Mouse (Mus musculus) ZHBTc4 (cell line): ENCODE results near the gene Fnbp1.

Experiments
- DNase-seq: peaks from one replicate; pipeline ENCODE4 v3.0.0-alpha.2; 2011; ENCODE audit warnings: low read depth, low spot score

Fnbp1 gene

GRCm38 (mm10) chr2:31151892-31152812 lies 10.3 kb upstream of the Fnbp1 start, which contains the start of gene Gpr107:
Gene Gpr107, plus strand, starts transcription at chr2:31152316.
- peak; percentile 92 for DNase-seq

- peak; percentile 80 for DNase-seq
These were observed 9.0 kb upstream of the Fnbp1 start for GRCm38 (mm10) chr2:31150762-31151161.

GRCm38 (mm10) chr2:31147054-31147453 lies 5.2 kb upstream of the Fnbp1 start:
- DNase-seq, result no peak

GRCm38 (mm10) chr2:31144901-31145300 lies 3.1 kb upstream of the Fnbp1 start:
- no peak for DNase-seq

- no peak for DNase-seq
These were observed 2.2 kb upstream of the Fnbp1 start for GRCm38 (mm10) chr2:31143768-31144695.

GRCm38 (mm10) chr2:31143326-31143725 lies 1.5 kb upstream of the Fnbp1 start:
- DNase-seq, result peak; percentile 23

- no peak for DNase-seq
These were observed 697 bp upstream of the Fnbp1 start for GRCm38 (mm10) chr2:31142505-31142904.

- peak; percentile 51 for DNase-seq
These were observed 538 bp downstream of the Fnbp1 start for GRCm38 (mm10) chr2:31141074-31141866.

- DNase-seq, result no peak
These were observed 1.1 kb downstream of the Fnbp1 start for GRCm38 (mm10) chr2:31140772-31141073.

GRCm38 (mm10) chr2:31139991-31140771 lies 1.6 kb downstream of the Fnbp1 start:
- DNase-seq, result no peak

GRCm38 (mm10) chr2:31139174-31139632 lies 2.6 kb downstream of the Fnbp1 start:
- DNase-seq, result no peak

GRCm38 (mm10) chr2:31137018-31137590 lies 4.7 kb downstream of the Fnbp1 start:
- no peak for DNase-seq

- DNase-seq, result no peak
These were observed 5.5 kb downstream of the Fnbp1 start for GRCm38 (mm10) chr2:31136338-31136737.

GRCm38 (mm10) chr2:31135512-31135931 lies 6.3 kb downstream of the Fnbp1 start:
- DNase-seq, result peak; percentile 68

- DNase-seq, result no peak
These were observed 7.8 kb downstream of the Fnbp1 start for GRCm38 (mm10) chr2:31133981-31134380.

GRCm38 (mm10) chr2:31132682-31133081 lies 9.1 kb downstream of the Fnbp1 start:
- no peak for DNase-seq

GRCm38 (mm10) chr2:31130815-31131299 lies 11.0 kb downstream of the Fnbp1 start:
- peak; percentile 87 for DNase-seq

- DNase-seq, result no peak
These were observed 11.9 kb downstream of the Fnbp1 start for GRCm38 (mm10) chr2:31129742-31130518.

- DNase-seq, result peak; percentile 63
These were observed 13.9 kb downstream of the Fnbp1 start for GRCm38 (mm10) chr2:31127899-31128298.
